Mouse (Mus musculus): ENCODE data around the gene Fam171a1.
"Not testable (repeated sequence)": the region's sequence is repeated elsewhere in the genome, so short reads cannot be mapped to it uniquely, and the experiment has no call there.

Gene Fam171a1

DNA sequence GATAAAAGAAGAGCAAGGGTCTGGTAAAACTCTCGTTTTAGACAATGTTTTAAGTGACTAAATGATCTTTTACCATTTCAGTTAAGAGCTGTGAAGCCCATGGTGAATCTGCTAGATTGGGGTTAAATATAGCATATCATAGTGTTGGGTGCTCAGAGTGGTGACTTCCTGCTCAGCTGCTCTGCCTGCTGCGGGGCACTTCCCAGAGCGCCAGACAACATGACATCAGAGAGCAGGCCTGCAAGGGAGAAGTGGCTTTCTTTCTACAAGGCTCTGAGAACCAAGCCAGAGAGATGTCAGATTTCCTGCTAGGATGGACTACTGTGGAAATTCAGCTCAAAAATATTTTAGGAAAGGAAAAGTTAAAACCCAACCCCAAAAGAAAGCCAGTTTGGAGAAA, 57.8 kb downstream of the Fam171a1 start:
- no peak for DNase-seq (ENCODE audit: low read depth, low spot score)

DNA sequence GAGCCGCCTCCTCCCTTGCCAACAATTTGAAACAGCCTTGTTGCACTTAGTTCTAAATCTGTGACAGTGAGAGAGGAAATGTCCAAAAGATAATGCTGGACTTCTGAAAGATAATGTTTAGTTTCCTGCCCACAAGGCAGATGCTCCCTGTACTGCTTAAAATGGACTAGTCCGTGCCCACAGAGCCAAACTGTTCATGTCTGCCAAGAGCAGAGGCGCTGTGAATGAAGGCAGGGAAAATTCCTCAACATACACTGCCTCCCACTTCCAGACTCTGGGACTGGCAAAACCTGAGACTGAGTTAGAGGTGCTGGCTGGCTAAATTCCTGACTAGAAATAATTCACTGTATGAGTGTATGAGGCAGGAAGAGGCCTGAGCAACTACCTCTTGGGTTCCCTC, 58.6 kb downstream of the Fam171a1 start:
- no peak for DNase-seq (ENCODE audit: low read depth, low spot score)

DNA sequence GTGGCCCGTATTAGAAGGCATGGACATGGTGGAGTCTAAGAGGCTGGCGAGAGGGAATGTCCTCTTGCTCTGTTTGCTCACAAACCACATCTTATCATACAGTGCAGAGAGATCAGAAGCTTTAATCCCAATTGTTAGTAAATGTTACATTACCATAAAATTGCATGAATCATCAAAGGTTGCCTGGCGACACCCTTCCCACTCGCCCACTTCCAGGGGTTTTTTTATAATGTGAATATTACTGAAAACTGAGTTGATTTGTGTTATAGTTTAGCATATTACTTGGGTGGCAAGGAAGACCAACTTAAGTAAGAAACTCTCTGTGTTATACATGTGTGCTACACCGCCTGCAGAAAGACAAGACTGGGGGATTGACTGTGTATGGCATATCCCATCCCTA, 60.9 kb downstream of the Fam171a1 start:
- DNase-seq (ENCODE audit: low read depth, low spot score) = no peak

DNA sequence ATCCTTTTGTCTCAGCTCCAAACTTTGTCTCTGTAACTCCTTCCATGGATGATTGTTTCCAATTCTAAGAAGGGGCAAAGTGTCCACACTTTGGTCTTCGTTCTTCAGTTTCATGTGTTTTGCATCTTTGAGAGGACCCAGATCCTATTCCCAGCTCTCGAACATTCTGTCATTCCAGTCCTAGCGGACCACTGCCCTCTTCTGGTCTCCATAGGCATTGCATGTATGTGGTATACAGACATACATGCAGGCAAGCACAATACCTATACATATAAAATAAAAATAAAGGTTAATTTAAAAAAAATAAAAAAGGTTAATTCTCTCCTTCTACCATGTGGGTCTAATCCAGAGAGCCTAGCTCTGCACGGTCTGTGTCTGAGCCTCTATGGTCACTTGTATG, 62.0 kb downstream of the Fam171a1 start:
- DNase-seq (ENCODE audit: low read depth, low spot score) = peak; percentile 53

DNA sequence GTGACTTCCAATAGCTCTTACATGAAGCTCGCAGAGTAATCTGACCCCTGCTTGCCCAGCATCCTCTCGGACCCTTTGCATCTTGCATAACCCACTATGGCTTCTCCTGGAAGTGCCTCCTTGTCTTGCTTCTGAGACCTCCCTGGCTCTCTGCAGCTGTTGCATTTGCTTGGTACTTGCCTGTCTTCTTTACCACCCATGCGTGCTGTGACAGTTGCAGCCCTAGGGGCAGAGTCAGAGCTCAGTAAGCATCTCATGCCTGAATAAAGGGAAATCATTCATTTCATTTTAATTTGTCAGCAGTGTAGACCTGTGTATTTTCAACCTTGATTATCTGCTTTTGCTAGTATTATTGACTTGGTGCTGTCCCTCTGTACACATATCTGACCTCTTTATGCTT, 62.7 kb downstream of the Fam171a1 start:
- no peak for DNase-seq (ENCODE audit: low read depth, low spot score)

DNA sequence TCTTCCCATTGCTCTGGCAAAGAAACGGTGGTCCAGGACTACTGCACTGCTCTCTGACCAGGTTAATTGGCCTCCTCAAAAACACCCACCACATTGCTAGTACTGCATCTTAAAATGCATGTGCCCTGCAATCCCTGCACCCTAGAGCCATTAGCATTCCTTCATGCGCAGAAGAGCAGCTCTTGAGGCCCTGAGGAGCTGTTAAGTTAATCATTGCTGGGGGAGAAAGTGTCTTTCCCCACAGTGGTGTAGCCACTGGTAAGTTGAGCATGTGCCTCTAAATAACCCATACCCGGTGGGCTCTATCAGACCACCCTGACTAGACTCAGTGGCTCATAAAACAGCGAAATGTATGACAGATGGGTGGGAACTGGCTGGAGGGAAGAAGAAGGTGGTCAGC, 66.5 kb downstream of the Fam171a1 start:
- DNase-seq (ENCODE audit: low read depth, low spot score) = no peak

DNA sequence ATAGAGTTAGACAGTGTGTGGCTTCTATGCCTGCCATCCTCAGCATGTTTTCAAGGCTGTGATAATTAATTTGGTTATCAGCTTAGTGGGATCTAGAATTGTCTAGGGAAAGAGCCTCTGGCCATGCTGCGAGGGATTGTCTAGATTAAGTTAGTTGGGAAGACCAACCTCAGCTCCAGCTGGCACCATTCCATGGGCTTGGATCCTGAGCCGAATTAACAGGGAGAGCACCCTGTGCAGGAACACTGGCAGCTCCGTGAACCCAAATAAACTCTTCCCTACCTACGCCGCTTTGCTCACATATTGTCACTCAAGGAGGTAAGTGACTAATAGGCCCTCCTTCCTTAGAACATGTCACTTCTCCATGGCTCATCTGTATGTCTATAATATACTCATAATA, 69.6 kb downstream of the Fam171a1 start:
- no peak for DNase-seq (ENCODE audit: low read depth, low spot score)

DNA sequence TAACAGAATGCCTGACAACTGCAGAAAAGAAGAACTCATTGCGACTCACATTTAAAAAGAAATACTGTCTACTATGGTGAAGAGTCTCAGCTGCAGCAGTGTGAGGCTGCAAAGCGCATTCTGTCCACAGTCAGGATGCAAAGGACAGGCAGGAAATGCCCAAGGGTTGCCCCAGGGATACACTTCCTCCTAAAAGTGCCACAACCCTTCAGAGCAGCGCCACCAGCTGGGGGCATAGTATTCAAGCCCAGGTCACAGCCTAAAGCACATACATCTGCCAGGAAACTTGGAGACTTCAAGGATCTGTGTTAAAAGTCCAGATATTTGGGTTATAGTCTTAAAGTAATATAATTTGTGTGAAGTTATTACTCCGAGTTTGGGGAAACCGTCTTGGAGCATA, 71.3 kb downstream of the Fam171a1 start:
- DNase-seq (ENCODE audit: low read depth, low spot score) = peak; percentile 15

DNA sequence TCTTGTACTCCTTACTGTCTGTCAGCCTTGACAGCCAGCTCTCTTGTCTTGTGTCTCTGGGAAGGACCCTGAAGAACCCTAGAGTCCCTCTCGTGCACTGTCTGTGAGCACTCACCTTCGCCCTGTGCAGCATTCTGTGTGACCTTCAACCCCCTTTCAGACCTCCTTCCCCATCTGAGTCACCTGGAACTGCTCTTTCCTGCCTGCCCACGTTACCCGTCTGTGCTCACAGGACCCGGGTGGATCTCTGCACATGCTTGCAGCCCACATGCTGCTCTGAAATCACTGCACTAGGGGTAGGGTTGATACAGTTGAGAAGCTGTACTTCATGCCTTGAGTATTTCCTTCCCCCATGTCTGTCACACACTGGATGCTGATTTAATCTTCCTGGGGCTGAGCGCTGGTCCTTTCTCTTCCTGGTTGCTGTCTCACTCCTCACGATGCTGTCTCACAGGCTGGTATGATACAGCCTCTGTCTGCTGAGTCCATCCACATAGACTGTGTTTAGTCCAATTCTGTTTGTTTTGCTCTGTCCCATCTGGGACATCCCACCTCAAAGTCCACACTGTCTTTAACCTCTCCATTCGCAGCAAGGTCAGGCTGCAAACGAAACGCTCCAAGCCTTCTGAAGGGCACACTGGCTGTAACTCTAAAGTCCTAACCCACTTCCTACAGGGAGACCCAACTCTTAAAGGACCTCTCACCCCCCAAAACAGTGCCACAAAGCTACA, 74.9 kb downstream of the Fam171a1 start:
- no peak for DNase-seq (ENCODE audit: low read depth, low spot score)

DNA sequence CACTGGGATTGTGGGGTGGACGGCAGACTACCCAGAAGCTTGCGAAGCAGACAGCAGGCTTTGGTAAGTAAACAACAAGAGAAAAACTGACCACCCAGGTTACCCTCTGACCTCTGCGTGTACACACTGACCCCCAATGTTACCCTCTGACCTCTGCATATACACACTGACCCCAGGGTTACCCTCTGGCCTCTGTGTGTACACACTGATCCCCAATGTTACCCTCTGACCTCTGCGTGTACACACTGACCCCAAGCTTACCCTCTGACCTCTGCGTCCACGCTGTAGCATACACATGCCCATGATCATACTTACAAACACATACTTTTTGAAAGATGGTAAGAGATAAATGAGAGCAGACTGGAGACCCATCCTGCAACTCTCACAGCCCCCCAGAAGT, 77.1 kb downstream of the Fam171a1 start:
- DNase-seq (ENCODE audit: low read depth, low spot score) = no peak

DNA sequence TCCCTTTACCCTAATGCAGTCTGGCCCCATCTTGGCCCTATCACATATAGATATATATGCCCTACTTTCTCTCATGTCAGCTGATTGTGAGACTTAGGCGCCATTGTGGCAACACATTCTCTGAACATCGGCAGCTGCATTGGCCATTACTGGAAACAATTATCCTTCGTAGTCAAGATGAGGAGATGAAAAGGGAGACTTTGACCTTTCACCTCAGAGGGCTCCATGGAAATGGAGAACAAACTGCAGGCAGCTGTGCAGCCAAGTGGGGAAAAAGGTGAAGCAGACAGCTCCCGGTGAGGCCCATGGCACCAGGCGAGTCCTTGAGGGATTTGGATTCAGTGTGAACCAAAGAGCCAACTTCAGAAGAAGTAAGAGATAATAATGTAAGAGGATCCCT, 81.5 kb downstream of the Fam171a1 start:
- DNase-seq (ENCODE audit: low read depth, low spot score) = no peak

DNA sequence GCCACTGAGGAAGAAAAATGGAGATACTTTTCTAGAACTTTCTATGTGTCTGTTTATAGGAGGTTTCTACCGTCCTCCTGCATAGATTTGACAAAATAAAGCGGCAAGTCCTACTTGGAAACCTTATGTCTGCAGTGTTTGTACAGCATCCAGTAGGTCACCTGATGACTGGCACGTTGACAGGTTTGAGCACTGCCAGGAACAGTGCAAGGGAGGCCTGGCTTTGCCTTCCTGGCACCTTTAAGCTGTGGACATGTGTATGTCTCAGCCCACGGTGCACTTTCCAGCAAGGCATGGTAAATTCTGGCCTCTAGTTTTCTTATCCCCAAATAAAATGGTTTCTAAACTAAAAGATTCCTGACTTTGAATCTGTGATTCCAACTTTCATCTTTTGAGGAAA, 86.4 kb downstream of the Fam171a1 start:
- DNase-seq (ENCODE audit: low read depth, low spot score) = no peak

DNA sequence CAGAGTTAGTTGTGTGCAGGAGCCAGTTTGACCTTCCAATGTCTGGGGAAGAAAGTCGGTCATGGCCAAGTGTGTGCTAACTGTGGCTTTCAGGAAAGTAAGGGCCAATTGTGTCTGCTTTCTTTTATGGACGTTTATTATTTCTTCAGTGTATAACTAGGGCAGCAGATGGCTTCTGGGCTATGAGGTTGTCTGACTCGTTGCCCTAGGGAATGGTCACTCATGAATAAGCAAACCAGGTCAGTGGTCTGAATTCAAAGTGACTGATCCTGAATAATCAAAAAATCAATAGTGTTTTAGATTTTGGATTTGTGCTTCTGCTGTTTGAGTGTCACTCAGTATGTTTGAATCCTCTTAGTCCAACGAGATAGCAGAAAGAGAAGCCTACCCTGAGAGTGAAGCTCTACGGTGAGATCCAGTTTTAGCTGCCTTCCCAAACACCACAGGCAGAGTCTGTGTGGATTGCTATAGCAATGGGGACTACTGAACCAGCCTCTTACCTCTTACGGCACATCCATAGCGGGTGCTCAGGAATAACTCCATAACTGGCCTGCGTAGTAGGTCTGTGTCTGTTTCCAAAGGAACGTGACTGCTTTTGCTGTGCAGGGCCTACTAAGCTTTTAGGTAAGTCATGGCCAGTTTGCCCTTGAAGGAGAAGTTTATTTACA, 93.1 kb downstream of the Fam171a1 start:
- no peak for DNase-seq (ENCODE audit: low read depth, low spot score)

DNA sequence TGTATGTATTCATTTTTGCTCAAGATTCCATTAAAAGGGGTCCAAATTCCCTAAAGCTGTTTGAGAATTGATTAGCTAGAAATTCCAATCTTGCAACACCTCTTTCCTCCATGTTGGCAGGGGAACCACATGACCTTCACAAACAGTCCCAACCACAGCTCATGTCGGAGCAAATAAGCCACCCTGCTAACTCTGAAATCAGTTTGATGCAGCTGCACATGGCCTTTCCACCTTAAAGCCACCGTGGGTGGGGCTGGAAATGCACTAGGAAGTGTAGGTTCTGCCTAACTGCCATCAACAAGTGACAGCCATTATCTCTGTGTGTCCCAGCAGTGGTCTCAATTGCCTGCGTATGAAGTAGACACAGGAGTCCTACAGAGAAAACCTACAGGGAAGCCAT, 101.5 kb downstream of the Fam171a1 start:
- DNase-seq (ENCODE audit: low read depth, low spot score) = no peak

DNA sequence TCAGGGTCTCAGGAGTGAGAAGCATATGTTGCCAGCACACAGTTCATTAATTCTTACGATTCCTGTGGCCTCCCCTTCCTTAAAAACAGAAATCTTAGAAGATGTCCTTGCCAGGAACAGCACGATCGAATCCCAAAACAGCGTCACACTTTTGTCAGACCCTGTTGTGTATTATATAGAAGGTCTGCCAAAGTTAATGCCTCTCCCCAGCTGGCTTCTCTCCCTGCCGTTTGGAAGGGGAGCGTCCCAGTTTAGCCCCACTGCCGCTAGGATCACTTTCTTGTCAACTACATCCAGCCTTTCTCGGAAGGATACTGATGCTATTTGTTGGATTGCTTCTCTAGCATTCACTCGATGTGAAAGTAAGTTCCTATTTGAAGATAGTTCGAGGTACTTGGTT, 102.6 kb downstream of the Fam171a1 start:
- no peak for DNase-seq (ENCODE audit: low read depth, low spot score)

DNA sequence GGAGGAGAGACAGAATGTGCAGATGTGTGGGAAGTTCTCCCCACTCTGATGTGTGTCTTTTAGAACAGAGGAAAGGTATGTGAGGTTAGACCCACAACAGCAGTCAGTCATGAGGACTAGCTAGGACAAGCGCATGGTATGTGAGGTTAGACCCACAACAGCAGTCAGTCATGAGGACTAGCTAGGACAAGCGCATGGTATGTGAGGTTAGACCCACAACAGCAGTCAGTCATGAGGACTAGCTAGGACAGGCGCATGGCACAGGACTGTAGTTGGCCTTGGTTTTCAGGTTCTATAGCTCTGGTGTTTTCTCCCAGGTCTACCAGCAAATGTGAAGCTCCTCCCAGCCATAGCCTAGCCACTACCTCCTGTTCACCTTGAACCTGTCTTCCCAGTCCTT, 103.6 kb downstream of the Fam171a1 start:
- DNase-seq (ENCODE audit: low read depth, low spot score) = not testable (repeated sequence)

DNA sequence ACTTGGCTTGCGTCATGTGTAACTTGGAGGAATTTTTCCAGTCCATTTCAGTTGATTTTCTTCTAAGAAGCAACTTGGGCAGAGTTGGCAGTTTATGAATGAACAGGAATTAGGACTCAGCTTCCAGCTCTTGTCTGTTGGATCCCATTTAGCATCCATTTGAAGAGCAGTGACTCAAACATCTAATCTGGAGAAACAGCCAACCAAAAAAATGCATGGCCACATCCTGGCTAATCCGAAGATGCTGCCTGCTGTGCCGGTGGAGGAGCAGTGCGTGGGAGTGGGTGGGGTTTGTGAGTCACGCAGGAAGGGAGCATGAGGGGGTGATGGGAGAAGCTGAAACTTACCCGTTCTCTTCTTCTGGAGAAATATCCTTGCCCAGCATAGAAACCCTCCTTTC, 104.2 kb downstream of the Fam171a1 start:
- no peak for DNase-seq (ENCODE audit: low read depth, low spot score)

DNA sequence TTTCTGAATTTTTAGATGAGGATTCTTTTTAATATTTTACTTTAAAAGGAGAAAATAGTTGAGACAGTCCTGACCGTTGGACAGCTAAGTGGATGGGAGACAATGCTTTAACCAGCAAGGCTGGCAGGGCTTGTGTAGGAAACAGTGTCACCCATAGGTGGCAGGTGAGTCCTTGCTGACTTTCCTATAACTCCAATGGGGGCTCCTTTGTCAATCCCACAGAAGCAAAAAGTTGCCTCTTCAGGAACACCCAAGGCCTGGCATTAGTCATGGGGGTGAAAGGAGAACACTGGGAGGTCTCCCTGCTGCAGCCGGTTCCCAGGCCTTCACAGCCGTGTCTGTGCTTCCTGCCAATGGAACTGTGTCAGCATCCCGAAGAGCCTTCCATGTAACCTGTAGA, 114.5 kb downstream of the Fam171a1 start:
- peak; percentile 77 for DNase-seq (ENCODE audit: low read depth, low spot score)

DNA sequence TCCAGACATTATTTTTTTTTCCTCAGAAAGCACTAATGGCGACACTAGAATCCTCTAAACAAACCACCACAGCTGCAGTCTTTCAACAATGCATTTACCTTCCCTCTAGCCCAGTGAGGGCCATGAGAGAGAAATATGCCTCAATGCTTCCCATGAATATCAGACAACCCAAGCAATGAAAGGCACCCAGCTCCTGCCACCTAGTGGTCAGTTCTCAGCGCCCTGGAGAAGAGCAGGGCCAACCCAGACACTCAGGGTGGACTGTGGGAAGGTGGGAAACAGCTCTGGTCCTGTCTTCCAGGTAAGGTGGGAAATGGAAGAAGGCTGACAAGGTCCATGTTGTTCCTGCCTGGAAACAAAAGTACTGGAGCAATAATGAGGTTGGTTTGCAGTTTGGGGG, 115.0 kb downstream of the Fam171a1 start:
- peak; percentile 73 for DNase-seq (ENCODE audit: low read depth, low spot score)

DNA sequence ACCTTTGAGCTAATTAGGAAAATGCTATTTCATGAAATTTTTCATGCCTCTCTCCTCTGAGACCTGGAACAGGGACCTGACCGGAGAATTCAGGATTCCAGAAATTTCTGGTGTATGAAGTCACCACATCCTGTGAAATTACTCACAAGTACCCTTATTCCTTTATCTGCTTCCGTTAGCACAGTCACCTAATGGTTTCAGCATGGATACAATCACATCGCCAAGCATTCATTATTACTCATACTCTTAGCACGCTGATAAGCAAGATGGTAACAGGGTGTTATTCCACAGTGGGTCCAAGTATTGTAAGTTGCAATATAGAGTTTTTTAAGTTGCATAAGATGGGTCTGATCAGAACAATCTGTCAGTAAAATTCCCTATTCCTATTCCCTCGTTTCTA, 125.2 kb downstream of the Fam171a1 start:
- DNase-seq (ENCODE audit: low read depth, low spot score) = no peak

DNA sequence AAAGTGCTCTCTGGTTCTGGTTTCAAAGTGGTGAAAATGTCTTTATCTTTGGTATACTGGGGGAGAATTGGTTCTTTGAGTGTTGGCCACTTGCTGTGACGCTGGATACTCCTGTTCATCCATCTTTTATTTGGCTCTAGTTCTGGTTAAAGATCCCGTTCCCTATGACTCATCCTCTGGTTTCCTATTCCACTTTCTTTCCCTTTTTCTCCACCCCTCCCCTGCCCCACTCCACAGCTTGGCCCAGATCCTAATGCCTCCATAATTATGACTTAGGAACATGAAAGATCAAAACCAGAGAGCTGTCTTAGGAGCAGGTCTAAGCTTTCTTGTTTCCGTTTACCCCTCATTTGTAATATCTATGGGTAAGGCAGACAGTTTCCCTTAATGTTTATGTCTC, 130.2 kb downstream of the Fam171a1 start:
- DNase-seq (ENCODE audit: low read depth, low spot score) = no peak

DNA sequence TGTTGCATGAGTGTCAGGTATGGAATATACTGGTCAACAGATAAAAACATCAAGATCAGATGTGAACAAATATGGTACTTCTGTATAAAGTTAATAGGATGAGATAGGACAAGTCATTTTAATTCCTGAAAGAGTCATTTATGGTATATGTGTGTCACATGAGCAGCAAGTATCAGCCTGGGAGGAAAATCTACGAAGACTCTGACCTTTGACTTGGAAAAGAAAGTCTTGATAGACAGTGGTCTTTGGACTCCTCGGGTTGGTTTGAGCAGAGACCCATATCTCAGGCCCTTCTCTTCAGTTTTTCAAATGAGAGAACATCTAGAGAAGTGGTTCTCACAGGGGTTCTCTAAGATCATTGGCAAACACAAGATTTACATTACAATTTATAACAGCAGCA, 137.3 kb downstream of the Fam171a1 start:
- DNase-seq (ENCODE audit: low read depth, low spot score) = no peak

DNA sequence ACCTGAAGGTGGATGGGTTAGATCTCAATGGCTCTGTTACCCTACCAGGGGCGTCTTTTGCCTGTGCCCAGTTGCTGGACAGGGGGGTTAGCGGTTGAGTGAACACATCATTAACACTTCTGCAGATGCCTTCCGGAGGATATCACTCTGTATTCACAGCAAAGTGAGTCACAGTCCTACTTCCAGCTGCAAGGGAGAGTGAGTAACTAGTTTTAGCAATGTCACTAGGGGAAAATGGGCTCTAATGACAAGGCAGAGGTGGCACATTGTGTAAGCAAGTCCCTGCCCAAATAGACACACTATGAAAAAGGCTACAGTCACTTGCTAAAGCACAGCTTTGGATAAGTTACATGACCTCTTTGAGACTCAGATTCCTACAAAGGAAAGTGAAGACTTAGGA, 152.4 kb downstream of the Fam171a1 start:
- no peak for DNase-seq (ENCODE audit: low read depth, low spot score)

DNA sequence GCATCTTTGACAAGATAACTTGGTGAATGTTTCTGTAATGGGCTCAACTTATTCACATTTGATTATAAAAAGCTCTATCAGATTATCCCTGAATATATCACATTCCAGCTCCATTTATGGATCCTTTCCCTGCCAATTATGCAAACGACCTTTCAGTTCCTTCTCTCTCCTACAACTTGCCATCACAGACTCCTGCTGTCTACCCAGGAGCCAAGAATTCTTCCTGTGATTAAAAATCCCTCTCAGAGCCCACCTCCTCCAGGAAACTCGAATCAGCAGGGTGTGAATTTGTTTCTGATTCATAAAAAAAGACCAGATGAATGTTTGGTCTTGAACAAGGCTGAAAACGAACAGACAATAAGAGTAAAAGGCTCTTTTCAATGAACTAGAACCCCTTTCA, 153.9 kb downstream of the Fam171a1 start:
- DNase-seq (ENCODE audit: low read depth, low spot score) = no peak

Data from ZHBTc4 (cell line).